Mouse (Mus musculus): ENCODE data around the gene Tm7sf2.

The Tm7sf2 gene

GRCm38 (mm10) chr19:6067724-6068415 is at the start of gene Tm7sf2:
Gene Tm7sf2, minus strand, starts transcription at chr19:6068373.
- DNase-seq (ENCODE audit: low spot score in 2 of 2): peak; percentile 95 to 96

- DNase-seq (ENCODE audit: low spot score in 2 of 2): peak in 1 of 2 experiments; percentile 28
These were observed 49.3 kb upstream of the Tm7sf2 start for GRCm38 (mm10) chr19:6117346-6117985.

GRCm38 (mm10) chr19:6116113-6116850 is 48.1 kb upstream of the Tm7sf2 start:
- DNase-seq (ENCODE audit: low spot score in 2 of 2): peak in 1 of 2 experiments; percentile 41

- no peak for DNase-seq (ENCODE audit: low spot score in 2 of 2)
These were observed 44.9 kb upstream of the Tm7sf2 start for GRCm38 (mm10) chr19:6113116-6113515.

GRCm38 (mm10) chr19:6105586-6105985 is 37.4 kb upstream of the Tm7sf2 start, which contains the start of gene Naaladl1:
Gene Naaladl1, plus strand, starts transcription at chr19:6105782.
- no peak for DNase-seq (ENCODE audit: low spot score in 2 of 2)

GRCm38 (mm10) chr19:6104476-6104875 is 36.3 kb upstream of the Tm7sf2 start:
- no peak for DNase-seq (ENCODE audit: low spot score in 2 of 2)

- DNase-seq (ENCODE audit: low spot score in 2 of 2): no peak
These were observed 34.1 kb upstream of the Tm7sf2 start for GRCm38 (mm10) chr19:6102169-6102853.

- DNase-seq (ENCODE audit: low spot score in 2 of 2): no peak
These were observed 33.0 kb upstream of the Tm7sf2 start for GRCm38 (mm10) chr19:6101186-6101585.

GRCm38 (mm10) chr19:6097847-6098246 is 29.7 kb upstream of the Tm7sf2 start:
- DNase-seq (ENCODE audit: low spot score in 2 of 2): no peak

GRCm38 (mm10) chr19:6094119-6094518 is 25.9 kb upstream of the Tm7sf2 start, which contains the start of gene AC131692.1:
Gene AC131692.1, plus strand, starts transcription at chr19:6094419.
- no peak for DNase-seq (ENCODE audit: low spot score in 2 of 2)

- DNase-seq (ENCODE audit: low spot score in 2 of 2): peak in 1 of 2 experiments; percentile 18
These were observed 20.7 kb upstream of the Tm7sf2 start for GRCm38 (mm10) chr19:6088841-6089240.

- peak; percentile 63 to 64 for DNase-seq (ENCODE audit: low spot score in 2 of 2)
These were observed 17.3 kb upstream of the Tm7sf2 start for GRCm38 (mm10) chr19:6085417-6085879.

GRCm38 (mm10) chr19:6084478-6085248 is 16.5 kb upstream of the Tm7sf2 start, which contains the start of the genes Zfpl1 and Cdca5:
Gene Zfpl1, minus strand, starts transcription at chr19:6084956.
Gene Cdca5, plus strand, starts transcription at chr19:6084983.
- peak; percentile 98 to 99 for DNase-seq (ENCODE audit: low spot score in 2 of 2)

GRCm38 (mm10) chr19:6082156-6082555 is 14.0 kb upstream of the Tm7sf2 start, which contains the start of gene Gm28374:
Gene Gm28374, minus strand, starts transcription at chr19:6082256.
- DNase-seq (ENCODE audit: low spot score in 2 of 2): no peak

GRCm38 (mm10) chr19:6079983-6080480 is 11.9 kb upstream of the Tm7sf2 start, which contains the start of gene Tmem262:
Gene Tmem262, plus strand, starts transcription at chr19:6080033.
- no peak for DNase-seq (ENCODE audit: low spot score in 2 of 2)

GRCm38 (mm10) chr19:6076564-6077393 is 8.6 kb upstream of the Tm7sf2 start, which contains the start of gene Vps51:
Gene Vps51, minus strand, starts transcription at chr19:6077231.
- peak; percentile 91 to 94 for DNase-seq (ENCODE audit: low spot score in 2 of 2)

- DNase-seq (ENCODE audit: low spot score in 2 of 2): no peak
These were observed 5.7 kb upstream of the Tm7sf2 start for GRCm38 (mm10) chr19:6073889-6074288.

- no peak for DNase-seq (ENCODE audit: low spot score in 2 of 2)
These were observed 3.1 kb upstream of the Tm7sf2 start for GRCm38 (mm10) chr19:6071261-6071660.

- DNase-seq (ENCODE audit: low spot score in 2 of 2): no peak
These were observed 2.5 kb upstream of the Tm7sf2 start for GRCm38 (mm10) chr19:6070571-6071250.

Data from right cerebral cortex, postnatal 10 days (tissue).